Mouse (Mus musculus): ENCODE data around the gene Htra1. TPM values are rescaled to one million over a fixed set of nuclear protein-coding genes. Genes with fewer than 3 reads are reported as not detected.

The Htra1 gene
- total and polyA plus RNA-seq, 3 experiments: not detected

- DNase-seq (ENCODE audit: low spot score) (no peak), ATAC-seq (ENCODE audit: extremely low read depth, insufficient number of reproducible peaks, low FRiP score, poor library complexity, severe bottlenecking) (no peak)
- Histone ChIP-seq H3K36me3 (replicated peaks) (no peaks in the 10 kb centered on the region), H3K4me3 (ENCODE audit: low read depth, low read length) (no peak overlapping the region), H3K4me1 (ENCODE audit: insufficient read depth, low read depth, low read length) (no peaks in the 10 kb centered on the region), H3K27me3 (ENCODE audit: insufficient read depth, low read length) (no peaks in the 10 kb centered on the region), H3K9me3 (replicated peaks) (peaks cover 68% of the 10 kb centered on the region)
- TF ChIP-seq GATA2 (IDR thresholded peaks at IDR 0.05; ENCODE audit: borderline replicate concordance, low read depth, low read length): no peak
- no peak for TF ChIP-seq POLR2AphosphoS5 (IDR thresholded peaks at IDR 0.05; ENCODE audit: insufficient replicate concordance, low read depth, low read length)
- TF ChIP-seq CTCF (IDR thresholded peaks at IDR 0.05; ENCODE audit: low read depth, low read length): no peak
- no peak for TF ChIP-seq GATA1 (IDR thresholded peaks at IDR 0.05; ENCODE audit: borderline replicate concordance, low read length)
- no peak for TF ChIP-seq TAL1 (conservative IDR thresholded peaks at IDR 0.05; ENCODE audit: low read depth, low read length)
Observed at GRCm38 (mm10) chr7:130965909-130966365, 30.0 kb downstream of the Htra1 start.

DNA sequence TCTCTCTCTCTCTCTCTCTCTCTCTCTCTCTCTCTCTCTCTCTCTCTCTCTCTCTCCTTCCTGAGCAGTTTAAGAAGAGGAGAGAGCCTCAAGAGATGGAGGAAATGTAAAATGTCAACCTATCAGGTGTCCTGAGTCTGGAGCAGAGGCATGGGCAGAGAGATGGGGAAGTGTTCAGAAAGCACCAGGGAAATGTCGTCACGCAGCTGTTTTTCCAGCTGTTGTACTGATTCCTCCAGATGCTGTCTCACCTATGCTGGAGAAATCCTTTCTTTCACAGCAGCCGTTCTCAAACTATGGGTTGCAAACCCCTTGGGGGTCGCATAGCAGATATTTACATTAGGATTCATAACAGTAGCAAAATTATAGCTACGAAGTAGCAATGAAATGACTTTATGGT is 30.5 kb downstream of the Htra1 start:
- no peak for TF ChIP-seq POLR2AphosphoS5 (IDR thresholded peaks at IDR 0.05; ENCODE audit: insufficient replicate concordance, low read depth, low read length)
- no peak for TF ChIP-seq GATA1 (IDR thresholded peaks at IDR 0.05; ENCODE audit: borderline replicate concordance, low read length)
- no peak for TF ChIP-seq GATA2 (IDR thresholded peaks at IDR 0.05; ENCODE audit: borderline replicate concordance, low read depth, low read length)
- TF ChIP-seq CTCF (IDR thresholded peaks at IDR 0.05; ENCODE audit: low read depth, low read length): no peak
- no peak for TF ChIP-seq TAL1 (conservative IDR thresholded peaks at IDR 0.05; ENCODE audit: low read depth, low read length)
- H3K36me3 ChIP-seq (replicated peaks): no peaks in the 10 kb centered on the region
- no peak for DNase-seq (ENCODE audit: low spot score)
- H3K4me3 ChIP-seq (ENCODE audit: low read depth, low read length): no peak overlapping the region
- no peaks in the 10 kb centered on the region for H3K27me3 ChIP-seq (ENCODE audit: insufficient read depth, low read length)
- no peaks in the 10 kb centered on the region for H3K4me1 ChIP-seq (ENCODE audit: insufficient read depth, low read depth, low read length)
- H3K9me3 ChIP-seq (replicated peaks): peaks cover 67% of the 10 kb centered on the region
- ATAC-seq (ENCODE audit: extremely low read depth, insufficient number of reproducible peaks, low FRiP score, poor library complexity, severe bottlenecking): no peak

- H3K9me3 ChIP-seq (replicated peaks): peaks cover 68% of the 10 kb centered on the region
- ATAC-seq (ENCODE audit: extremely low read depth, insufficient number of reproducible peaks, low FRiP score, poor library complexity, severe bottlenecking) (no peak), DNase-seq (ENCODE audit: low spot score) (no peak)
- no peaks in the 10 kb centered on the region for H3K36me3 ChIP-seq (replicated peaks)
- H3K4me1 ChIP-seq (ENCODE audit: insufficient read depth, low read depth, low read length): no peaks in the 10 kb centered on the region
- no peaks in the 10 kb centered on the region for H3K27me3 ChIP-seq (ENCODE audit: insufficient read depth, low read length)
- TF ChIP-seq GATA2 (IDR thresholded peaks at IDR 0.05; ENCODE audit: borderline replicate concordance, low read depth, low read length) (no peak), POLR2AphosphoS5 (IDR thresholded peaks at IDR 0.05; ENCODE audit: insufficient replicate concordance, low read depth, low read length) (no peak), GATA1 (IDR thresholded peaks at IDR 0.05; ENCODE audit: borderline replicate concordance, low read length) (no peak), TAL1 (conservative IDR thresholded peaks at IDR 0.05; ENCODE audit: low read depth, low read length) (no peak), CTCF (IDR thresholded peaks at IDR 0.05; ENCODE audit: low read depth, low read length) (no peak)
- H3K4me3 ChIP-seq (ENCODE audit: low read depth, low read length): no peak overlapping the region
Observed at GRCm38 (mm10) chr7:130966876-130967275, 31.0 kb downstream of the Htra1 start.

- H3K36me3 ChIP-seq (replicated peaks): no peaks in the 10 kb centered on the region
- no peak for TF ChIP-seq GATA2 (IDR thresholded peaks at IDR 0.05; ENCODE audit: borderline replicate concordance, low read depth, low read length)
- no peak for TF ChIP-seq POLR2AphosphoS5 (IDR thresholded peaks at IDR 0.05; ENCODE audit: insufficient replicate concordance, low read depth, low read length)
- no peak for TF ChIP-seq CTCF (IDR thresholded peaks at IDR 0.05; ENCODE audit: low read depth, low read length)
- no peak for TF ChIP-seq GATA1 (IDR thresholded peaks at IDR 0.05; ENCODE audit: borderline replicate concordance, low read length)
- no peak for TF ChIP-seq TAL1 (conservative IDR thresholded peaks at IDR 0.05; ENCODE audit: low read depth, low read length)
- no peaks in the 10 kb centered on the region for H3K4me1 ChIP-seq (ENCODE audit: insufficient read depth, low read depth, low read length)
- no peaks in the 10 kb centered on the region for H3K27me3 ChIP-seq (ENCODE audit: insufficient read depth, low read length)
- ATAC-seq (ENCODE audit: extremely low read depth, insufficient number of reproducible peaks, low FRiP score, poor library complexity, severe bottlenecking): no peak
- no peak overlapping the region for H3K4me3 ChIP-seq (ENCODE audit: low read depth, low read length)
- DNase-seq (ENCODE audit: low spot score): no peak
- H3K9me3 ChIP-seq (replicated peaks): peaks cover 75% of the 10 kb centered on the region
Observed at GRCm38 (mm10) chr7:130967901-130968300, 32.0 kb downstream of the Htra1 start.

- DNase-seq (ENCODE audit: low spot score): no peak
- Histone ChIP-seq H3K36me3 (replicated peaks) (no peaks in the 10 kb centered on the region), H3K9me3 (replicated peaks) (peaks cover 80% of the 10 kb centered on the region), H3K4me3 (ENCODE audit: low read depth, low read length) (no peak overlapping the region), H3K27me3 (ENCODE audit: insufficient read depth, low read length) (no peaks in the 10 kb centered on the region), H3K4me1 (ENCODE audit: insufficient read depth, low read depth, low read length) (no peaks in the 10 kb centered on the region)
- ATAC-seq (ENCODE audit: extremely low read depth, insufficient number of reproducible peaks, low FRiP score, poor library complexity, severe bottlenecking): no peak
- TF ChIP-seq GATA1 (IDR thresholded peaks at IDR 0.05; ENCODE audit: borderline replicate concordance, low read length): no peak
- TF ChIP-seq CTCF (IDR thresholded peaks at IDR 0.05; ENCODE audit: low read depth, low read length): no peak
- no peak for TF ChIP-seq GATA2 (IDR thresholded peaks at IDR 0.05; ENCODE audit: borderline replicate concordance, low read depth, low read length)
- no peak for TF ChIP-seq POLR2AphosphoS5 (IDR thresholded peaks at IDR 0.05; ENCODE audit: insufficient replicate concordance, low read depth, low read length)
- no peak for TF ChIP-seq TAL1 (conservative IDR thresholded peaks at IDR 0.05; ENCODE audit: low read depth, low read length)
Observed at GRCm38 (mm10) chr7:130968537-130968936, 32.6 kb downstream of the Htra1 start.

GRCm38 (mm10) chr7:130969076-130969475 is 33.2 kb downstream of the Htra1 start:
- no peak for DNase-seq (ENCODE audit: low spot score)

More at GRCm38 (mm10) chr7:130969076-130969475, 33.2 kb downstream of the Htra1 start:
- Histone ChIP-seq H3K9me3 (replicated peaks) (peaks cover 80% of the 10 kb centered on the region), H3K4me3 (ENCODE audit: low read depth, low read length) (no peak overlapping the region), H3K27me3 (ENCODE audit: insufficient read depth, low read length) (no peaks in the 10 kb centered on the region), H3K4me1 (ENCODE audit: insufficient read depth, low read depth, low read length) (no peaks in the 10 kb centered on the region), H3K36me3 (replicated peaks) (no peaks in the 10 kb centered on the region)
- ATAC-seq (ENCODE audit: extremely low read depth, insufficient number of reproducible peaks, low FRiP score, poor library complexity, severe bottlenecking): no peak
- no peak for TF ChIP-seq POLR2AphosphoS5 (IDR thresholded peaks at IDR 0.05; ENCODE audit: insufficient replicate concordance, low read depth, low read length)
- no peak for TF ChIP-seq GATA2 (IDR thresholded peaks at IDR 0.05; ENCODE audit: borderline replicate concordance, low read depth, low read length)
- TF ChIP-seq TAL1 (conservative IDR thresholded peaks at IDR 0.05; ENCODE audit: low read depth, low read length): no peak
- no peak for TF ChIP-seq GATA1 (IDR thresholded peaks at IDR 0.05; ENCODE audit: borderline replicate concordance, low read length)
- no peak for TF ChIP-seq CTCF (IDR thresholded peaks at IDR 0.05; ENCODE audit: low read depth, low read length)
